Mouse (Mus musculus) liver, adult (tissue): ENCODE measurements around the gene Arl3.

Experiments
- GATA4 ChIP-seq: IDR thresholded peaks from 2 replicates; pipeline ENCODE4 v1.6.1; 2014; ENCODE audit warnings: mild to moderate bottlenecking, low read length; ENCODE audit not compliant: insufficient replicate concordance

The Arl3 gene

DNA sequence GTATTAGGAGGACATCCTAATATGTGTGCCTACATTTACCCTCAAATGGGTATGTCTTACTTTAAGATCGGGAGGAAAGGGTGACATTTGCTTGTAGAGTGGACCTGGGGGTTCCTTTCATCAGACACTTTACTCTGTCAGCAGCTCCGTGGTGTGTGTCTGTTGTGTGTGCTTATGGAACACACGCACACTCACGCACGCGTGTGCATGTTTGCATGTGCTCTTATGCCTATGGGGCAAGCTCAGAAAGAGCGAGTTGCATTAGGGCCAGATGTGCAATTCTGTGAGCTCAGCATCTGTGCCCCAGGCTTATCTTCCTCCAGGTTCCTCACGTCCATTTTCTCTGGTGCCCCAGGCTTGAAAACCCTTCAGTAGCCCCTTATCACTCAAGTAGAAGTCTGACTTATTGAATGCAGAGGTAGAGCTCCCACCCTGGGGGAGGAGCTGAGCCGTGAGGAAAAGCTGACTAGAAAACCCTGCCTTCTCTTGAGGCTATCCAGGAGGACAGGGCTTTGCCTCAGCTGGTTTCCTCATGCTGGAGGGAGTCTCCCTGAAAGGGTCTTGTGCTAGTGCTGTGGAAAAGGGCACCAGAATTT is 68.1 kb downstream of the Arl3 start:
- TF ChIP-seq GATA4: no peak

DNA sequence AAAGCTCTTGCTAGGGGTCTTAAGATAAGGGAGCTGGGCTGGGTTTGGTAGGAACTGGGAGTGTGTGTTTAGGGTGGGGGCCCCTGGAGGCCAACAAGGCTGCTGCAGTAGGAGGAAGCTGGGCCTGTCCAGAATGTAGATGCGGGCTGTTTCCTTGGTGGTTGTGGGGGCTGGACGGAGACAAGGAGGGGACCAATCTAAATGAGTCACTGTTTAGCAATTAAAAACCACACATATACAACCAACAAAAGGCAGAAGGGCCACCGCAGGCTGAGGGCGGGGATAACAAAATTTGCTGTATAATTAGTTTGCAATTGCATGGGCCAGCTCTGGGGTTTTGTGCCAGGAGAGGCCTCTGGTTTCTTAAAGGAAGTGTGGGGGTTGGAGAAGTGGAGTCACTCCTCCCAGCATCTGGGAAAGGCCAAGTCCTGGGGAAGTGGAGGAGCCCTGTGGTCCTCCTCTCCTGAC is 68.9 kb downstream of the Arl3 start:
- no peak for TF ChIP-seq GATA4

DNA sequence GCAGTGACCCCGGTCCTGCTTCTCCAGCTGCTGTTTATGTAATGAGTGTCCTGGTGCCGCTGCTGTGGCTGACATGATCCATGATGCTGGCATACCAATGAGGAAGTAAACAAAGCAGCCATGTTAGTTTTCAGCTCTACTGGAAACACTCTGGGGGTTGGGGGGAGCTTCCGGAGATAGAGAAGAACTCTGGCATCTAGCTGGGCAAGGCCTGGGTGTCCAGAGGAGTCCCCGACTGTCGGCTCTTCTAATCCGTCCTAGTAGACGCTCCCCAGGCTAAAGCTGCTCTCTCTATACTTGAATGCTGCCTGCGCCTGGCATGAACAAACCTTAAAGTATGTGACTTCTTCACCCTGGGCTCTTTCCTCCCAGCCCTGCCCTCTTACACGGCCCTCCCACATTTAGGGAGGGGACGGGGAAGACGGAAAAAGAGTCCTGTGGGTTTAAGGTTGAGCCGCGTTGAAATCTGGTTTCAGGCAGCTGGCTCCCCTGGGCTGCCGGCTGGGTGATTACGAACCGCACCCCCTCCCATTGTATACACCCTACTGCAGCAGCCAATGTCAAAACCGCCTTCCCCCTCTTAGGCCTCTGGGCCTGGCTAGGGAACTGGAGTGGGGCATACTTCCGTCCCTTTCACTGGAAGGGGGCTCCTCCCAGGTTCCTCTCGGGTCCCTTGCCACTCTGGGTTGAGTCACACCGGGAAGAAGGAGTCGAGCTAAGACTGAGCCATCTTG is 69.5 kb downstream of the Arl3 start:
- TF ChIP-seq GATA4: no peak

DNA sequence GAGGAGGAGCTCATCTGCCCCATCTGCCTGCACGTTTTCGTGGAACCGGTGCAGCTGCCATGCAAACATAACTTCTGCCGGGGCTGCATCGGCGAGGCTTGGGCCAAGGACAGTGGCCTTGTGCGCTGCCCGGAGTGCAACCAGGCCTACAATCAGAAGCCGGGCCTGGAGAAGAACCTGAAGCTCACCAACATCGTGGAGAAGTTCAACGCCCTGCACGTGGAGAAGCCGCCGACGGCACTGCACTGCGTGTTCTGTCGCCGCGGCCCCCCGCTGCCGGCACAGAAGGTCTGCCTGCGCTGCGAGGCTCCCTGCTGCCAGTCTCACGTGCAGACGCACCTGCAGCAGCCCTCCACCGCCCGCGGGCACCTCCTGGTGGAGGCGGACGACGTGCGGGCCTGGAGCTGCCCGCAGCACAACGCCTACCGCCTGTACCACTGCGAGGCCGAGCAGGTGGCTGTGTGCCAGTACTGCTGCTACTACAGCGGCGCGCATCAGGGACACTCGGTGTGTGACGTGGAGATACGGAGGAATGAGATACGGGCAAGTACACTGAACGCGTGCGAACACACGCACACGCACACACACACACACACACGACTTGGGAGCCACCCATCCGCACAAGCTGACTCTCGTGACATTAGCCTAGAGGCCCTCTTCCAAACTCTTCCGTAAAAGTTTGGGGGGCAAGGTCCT is 70.4 kb downstream of the Arl3 start:
- TF ChIP-seq GATA4: peak; percentile 57; the same call in 1 of the 2 replicates

DNA sequence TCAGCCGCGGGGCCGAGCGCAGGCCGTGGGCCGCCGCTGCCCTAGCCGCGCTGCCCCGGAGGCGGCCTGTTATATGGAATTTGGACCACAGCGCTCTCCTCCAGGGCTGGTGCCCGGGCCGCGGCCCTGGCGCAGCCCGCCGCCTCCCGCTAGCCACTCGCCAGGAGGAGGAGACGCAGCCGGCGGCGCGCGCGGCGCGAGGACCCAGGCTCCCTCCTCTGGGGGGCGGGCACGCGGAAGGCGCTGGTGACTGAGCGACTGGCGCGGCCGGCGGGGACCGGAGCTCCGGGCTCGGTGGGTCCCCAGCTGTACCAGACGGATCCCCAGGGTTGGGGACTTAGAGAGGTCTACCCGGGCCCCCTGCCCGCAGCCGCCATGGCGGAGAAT is 70.9 kb downstream of the Arl3 start:
- no peak for TF ChIP-seq GATA4

DNA sequence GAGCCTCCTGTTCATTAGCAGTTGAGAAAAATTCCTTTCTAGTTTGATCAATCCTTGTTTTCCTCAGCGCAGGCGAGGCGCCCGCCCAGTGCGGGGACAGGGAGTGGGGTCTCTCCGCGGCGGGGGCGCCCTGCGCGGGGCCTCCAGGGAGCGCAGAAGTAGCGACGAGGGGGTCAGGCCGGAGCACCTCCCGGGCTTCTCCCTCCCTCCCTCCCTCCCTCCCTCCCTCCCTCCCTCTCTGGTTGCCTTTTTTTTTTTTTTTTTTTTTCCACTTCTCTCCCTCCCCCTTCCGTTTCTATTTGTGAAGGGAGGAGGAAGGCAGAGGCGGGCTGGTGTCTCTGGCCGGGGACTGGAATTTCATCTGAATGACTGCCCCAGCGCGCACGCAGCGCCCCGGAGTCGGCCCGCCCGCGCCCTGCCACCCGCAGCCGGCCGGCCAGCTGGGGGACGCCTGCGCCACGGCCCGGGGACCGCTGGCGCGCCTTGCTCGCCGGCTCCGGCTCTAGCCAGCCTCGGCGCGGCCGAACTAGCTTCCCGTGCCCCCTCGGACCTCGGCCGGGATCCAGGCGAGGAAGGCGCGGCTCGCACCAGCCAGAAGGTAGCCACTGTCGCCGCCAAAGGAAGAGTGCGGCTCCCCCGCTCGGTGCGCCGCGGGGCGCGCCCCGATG is 71.5 kb downstream of the Arl3 start, which contains the start of gene Trim8:
Trim8 (plus strand) TSS at position 302 of the 668 bp plus-strand sequence.
- no peak for TF ChIP-seq GATA4

DNA sequence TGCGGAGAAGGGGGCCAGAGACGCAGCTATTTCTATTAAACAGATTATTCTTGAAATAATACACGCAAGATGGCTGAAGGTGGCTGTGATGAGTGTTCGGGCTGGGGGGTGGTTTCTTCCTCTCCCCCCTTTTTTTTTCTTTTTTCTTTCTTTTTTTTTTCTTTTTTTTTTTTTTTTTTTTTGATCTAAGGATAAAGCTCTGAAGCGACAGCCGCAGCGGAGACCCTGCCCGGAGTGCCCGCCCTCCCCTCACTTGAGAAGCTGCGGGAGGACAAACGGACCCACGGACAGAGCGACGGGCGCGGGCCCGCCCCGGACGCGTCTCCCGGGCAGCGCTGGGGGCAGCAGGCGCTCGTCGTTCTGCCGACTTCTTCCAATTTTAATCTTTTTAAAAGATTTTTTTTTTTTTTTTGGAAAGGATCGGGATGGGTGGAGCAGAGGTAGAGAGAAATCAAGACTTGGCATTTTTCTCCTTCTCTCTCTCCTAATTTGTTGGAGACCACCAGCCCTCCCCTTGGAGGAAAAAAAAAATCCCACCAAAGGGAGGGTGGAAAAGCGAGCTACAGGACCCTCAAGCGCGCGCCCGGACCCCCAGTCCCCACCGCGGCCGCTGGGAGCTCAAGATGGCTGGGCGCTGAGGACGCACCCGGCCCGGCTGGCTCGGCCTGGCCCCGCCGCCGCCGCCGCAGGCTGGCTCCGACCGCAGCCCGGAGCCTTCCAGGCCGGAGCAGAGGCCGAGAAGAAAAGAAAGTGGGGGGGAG is 72.2 kb downstream of the Arl3 start:
- TF ChIP-seq GATA4: no peak

DNA sequence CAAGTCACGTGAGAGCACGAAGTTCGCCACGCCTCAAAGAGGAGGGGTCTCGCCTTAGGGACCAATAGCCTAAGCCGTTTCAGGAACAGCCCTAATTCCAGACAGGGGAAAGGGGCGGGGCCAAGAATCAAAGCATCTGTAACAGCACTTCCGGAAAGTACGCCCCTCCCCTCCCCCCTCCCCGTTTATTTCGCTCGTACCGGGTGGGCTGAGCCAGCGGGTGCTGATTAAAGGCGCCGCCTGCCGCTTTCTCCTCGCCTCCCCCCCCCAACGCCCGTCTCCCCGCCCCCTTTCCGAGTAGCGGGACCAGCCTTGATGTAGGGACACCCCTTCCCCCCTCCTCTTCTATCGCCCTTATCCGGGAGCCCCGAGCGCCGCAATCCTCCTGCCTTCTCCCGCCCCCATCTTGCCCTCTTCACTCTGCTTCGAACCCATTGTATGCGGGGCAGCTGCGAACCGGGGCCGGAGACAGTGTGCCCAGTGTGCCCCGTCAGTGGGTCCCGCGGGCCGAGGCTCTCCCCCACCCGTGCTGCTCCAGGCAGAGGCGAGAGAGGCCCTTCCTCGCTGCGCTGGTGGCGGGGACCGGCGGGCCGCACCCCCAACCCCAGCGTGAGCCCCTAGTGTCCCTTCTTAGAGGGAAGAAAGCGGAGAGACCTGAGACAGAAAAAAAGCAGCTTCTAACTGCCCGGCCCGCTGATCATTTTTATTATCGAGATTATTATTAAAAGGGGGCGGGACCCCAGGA is 73.0 kb downstream of the Arl3 start:
- TF ChIP-seq GATA4: peak; percentile 35; the same call in 1 of the 2 replicates

DNA sequence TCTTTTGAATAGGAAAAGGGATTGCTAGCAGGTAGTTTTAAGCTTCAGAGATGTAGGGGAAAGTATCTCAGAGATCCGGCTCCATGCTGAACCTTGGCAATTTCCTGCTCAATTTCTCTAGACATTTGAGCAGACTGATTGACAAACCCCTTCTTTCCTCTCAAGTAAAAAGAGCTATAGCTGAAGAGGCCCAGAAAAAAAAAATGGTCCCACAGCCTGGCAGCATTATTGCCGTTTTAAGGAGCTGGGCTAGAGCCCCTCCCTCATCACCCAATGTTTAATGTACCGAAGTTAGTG is 73.5 kb downstream of the Arl3 start:
- TF ChIP-seq GATA4: no peak

DNA sequence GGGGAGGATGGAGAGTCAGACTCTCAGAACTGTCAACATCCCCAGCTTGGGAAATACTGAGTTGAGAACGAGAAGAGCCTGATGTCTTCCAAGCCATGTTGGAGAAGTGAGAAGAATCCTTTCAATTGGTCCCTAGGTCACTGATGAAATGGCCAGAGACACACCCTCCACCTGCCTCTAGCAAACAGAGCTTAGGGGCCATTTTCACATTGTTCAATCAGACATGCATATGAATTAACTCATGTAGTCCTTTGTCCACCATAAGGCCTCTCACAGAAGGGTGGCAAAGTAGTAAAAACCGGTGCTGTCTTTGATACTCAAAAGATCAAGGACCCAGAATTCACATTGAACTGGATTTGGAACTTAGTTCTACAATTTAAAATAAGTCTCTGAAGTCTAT is 75.8 kb downstream of the Arl3 start:
- no peak for TF ChIP-seq GATA4

DNA sequence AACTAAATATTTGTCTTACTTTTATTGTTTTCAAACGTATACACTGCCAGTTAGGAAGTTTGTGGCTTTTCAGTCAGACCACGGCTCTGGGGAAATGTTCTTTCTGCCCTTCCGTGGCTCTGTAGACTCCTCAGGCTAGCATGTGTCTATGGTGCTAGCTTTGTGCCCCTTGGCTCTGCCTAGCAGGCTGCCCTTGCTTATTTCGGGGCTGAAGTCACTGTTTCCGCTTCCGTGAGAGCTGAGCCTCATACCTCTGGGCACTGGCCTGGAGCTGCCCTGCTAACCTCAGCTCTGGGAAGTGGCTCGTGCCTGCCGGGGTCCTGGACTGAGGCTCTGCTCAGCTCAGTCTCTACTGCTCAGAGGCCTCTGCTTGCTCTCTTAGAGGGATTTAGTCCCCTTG is 77.9 kb downstream of the Arl3 start:
- TF ChIP-seq GATA4: no peak

DNA sequence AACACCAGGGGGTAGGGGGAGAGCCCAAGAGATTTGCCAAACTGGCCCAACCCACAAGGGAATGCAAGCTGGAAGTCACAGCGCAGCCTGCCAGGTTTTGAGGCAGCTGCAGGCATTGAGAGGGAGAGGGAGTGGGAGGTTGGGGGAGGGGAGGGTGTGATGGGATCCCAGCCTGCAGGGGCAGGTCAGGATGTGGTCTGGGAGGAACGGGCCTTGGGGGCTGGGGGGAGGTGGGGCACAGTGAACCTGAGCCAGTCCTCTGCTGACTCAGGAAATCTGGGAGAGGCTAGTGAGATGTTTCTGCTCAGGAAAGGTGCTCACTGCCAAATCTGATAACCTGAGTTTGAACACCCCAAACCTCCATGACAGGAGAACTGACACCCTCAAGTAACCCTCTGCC is 82.4 kb downstream of the Arl3 start:
- no peak for TF ChIP-seq GATA4

DNA sequence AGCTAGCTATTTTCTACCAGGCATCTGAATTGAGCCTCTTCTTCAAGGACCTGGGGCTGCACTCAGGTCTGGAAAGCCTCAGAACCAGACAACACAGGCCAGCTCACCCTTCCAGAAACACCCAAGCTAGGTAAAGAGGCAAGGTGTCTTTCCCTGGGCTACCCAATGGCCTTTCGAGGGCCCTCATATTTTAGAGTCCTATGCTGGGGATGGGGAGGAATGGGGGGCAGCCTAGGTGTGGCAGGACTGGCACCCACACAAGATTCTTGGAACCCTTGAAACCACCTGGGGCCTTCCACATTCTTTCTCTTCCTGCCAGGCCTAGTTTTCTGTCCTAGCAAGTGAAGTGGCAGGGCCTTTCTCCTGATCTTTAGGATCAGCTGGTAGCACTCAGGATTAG is 83.5 kb downstream of the Arl3 start:
- no peak for TF ChIP-seq GATA4

DNA sequence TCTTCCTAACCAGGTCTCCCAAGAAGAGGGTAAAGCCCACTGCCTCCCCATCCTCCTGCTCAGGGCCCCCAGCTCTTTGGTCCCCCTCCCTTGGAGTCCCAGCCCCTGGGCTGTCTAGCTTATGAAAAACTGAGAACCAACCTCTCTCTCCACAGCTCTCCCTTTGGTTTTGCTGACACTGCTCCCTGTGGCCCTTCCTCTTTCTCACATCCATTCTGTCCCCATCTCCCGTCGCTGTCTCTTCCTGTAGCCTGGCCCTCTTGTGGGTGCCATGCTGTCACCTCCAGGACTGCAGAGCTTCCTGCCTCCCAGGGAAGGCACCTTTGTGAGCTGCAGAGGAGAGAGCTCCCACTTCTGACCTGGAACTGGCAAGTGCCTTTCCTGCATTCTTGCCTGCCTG is 86.3 kb downstream of the Arl3 start:
- TF ChIP-seq GATA4: no peak
